Mouse (Mus musculus) right cerebral cortex, postnatal 4 days (tissue): ENCODE results near the gene Pccb.

ENCODE experiments used
- DNase-seq: peaks from one replicate; pipeline ENCODE4 v3.0.0-alpha.2; 2022

Gene Pccb

GRCm38 (mm10) chr9:100982786-100983185, 51.9 kb downstream of the Pccb start:
- DNase-seq: no peak

GRCm38 (mm10) chr9:100979260-100979659, 55.4 kb downstream of the Pccb start:
- DNase-seq: no peak

GRCm38 (mm10) chr9:100978666-100979065, 56.0 kb downstream of the Pccb start:
- no peak for DNase-seq

- no peak for DNase-seq
These were observed 65.2 kb downstream of the Pccb start for GRCm38 (mm10) chr9:100969461-100969860.

GRCm38 (mm10) chr9:100964106-100964505, 70.6 kb downstream of the Pccb start:
- no peak for DNase-seq

GRCm38 (mm10) chr9:100963428-100963912, 71.2 kb downstream of the Pccb start:
- DNase-seq: no peak

GRCm38 (mm10) chr9:100962903-100963427, 71.7 kb downstream of the Pccb start:
- no peak for DNase-seq

GRCm38 (mm10) chr9:100951481-100951880, 83.2 kb downstream of the Pccb start:
- DNase-seq: no peak

- DNase-seq: no peak
These were observed 89.9 kb downstream of the Pccb start for GRCm38 (mm10) chr9:100944677-100945365.

- DNase-seq: no peak
These were observed 92.7 kb downstream of the Pccb start for GRCm38 (mm10) chr9:100942042-100942441.
